Mouse (Mus musculus) lung, embryonic 15.5 days (tissue): Measurements from ENCODE around the gene 3110082J24Rik. TPM values are rescaled to one million over a fixed set of nuclear protein-coding genes. Genes with fewer than 3 reads are reported as not detected.

Experiments
- ATAC-seq: fragments of 200-750 bp; cut with Nextera tagmentation; 2 replicates; pipeline ENCODE4 v1.8.0; 2017; ENCODE audit warnings: moderate number of reproducible peaks, borderline replicate concordance; ENCODE audit not compliant: low FRiP score, low TSS enrichment; ENCODE audit errors: extremely low read depth
- H3K27ac ChIP-seq: fragments of 300-500 bp; sonication (generic); 2 replicates; pipeline ENCODE4 v1.5.1; 2015; ENCODE audit warnings: moderate library complexity, mild to moderate bottlenecking, inconsistent platforms
- H3K27me3 ChIP-seq: fragments of 300-500 bp; sonication (generic); 2 replicates; pipeline ENCODE4 v1.6.1; 2015; ENCODE audit warnings: inconsistent platforms
- H3K36me3 ChIP-seq: fragments of 300-500 bp; sonication (generic); 2 replicates; pipeline ENCODE4 v1.6.1; 2015; ENCODE audit warnings: inconsistent platforms
- H3K4me1 ChIP-seq: fragments of 300-500 bp; sonication (generic); 2 replicates; pipeline ENCODE4 v1.6.1; 2015; ENCODE audit warnings: inconsistent platforms
- H3K4me2 ChIP-seq: fragments of 300-500 bp; sonication (generic); 2 replicates; pipeline ENCODE4 v1.6.1; 2015; ENCODE audit warnings: inconsistent platforms, mild to moderate bottlenecking, moderate library complexity
- H3K4me3 ChIP-seq: fragments of 300-500 bp; sonication (generic); 2 replicates; pipeline ENCODE4 v1.5.1; 2015; ENCODE audit warnings: mild to moderate bottlenecking, inconsistent platforms
- H3K9ac ChIP-seq: fragments of 300-500 bp; sonication (generic); 2 replicates; pipeline ENCODE4 v1.6.1; 2015; ENCODE audit warnings: inconsistent platforms
- H3K9me3 ChIP-seq: fragments of 300-500 bp; sonication (generic); 2 replicates; pipeline ENCODE4 v1.6.1; 2016; ENCODE audit warnings: inconsistent platforms
- WGBS: fragments of 180-500 bp; shearing (Covaris S2); methylation state at CpG from one replicate; pipeline ENCODE4 v1.1.7; 2015; 5-methylcytosine and 5-hydroxymethylcytosine counted together
- polyA plus RNA-seq: library from polyadenylated mRNA; unstranded; fragments of >200 nt; fragmentation: Nextera tagmentation; extraction: Ambion mirVana; gene quantifications from 2 replicates; pipeline ENCODE4 v1.2.1, GENCODE M21; 2015

Gene 3110082J24Rik
- polyA plus RNA-seq, 1 experiment from 2014 or later: not detected

DNA sequence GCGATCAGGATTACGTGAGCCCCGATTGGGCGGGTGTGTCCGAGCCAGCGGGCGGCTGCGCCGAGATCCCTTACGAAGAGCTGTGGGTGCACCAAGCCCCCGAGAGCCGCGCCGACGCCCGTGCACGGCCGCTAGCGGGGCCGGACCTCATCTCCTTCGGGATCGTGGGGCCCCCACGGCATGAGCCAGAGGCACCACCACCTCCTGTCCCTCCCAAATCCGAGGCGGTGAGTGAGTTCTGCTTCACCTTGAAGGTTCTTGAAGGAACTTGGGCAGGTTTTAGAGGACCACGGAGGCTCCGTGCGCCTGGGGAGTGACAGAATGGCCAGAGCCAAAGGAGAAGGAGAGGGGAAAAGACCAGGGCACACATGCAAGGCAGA lies 8.9 kb upstream of the 3110082J24Rik start:
- Histone ChIP-seq H3K27me3 (peaks cover 64% of the 10 kb centered on the region), H3K4me1 (peaks cover 31% of the 10 kb centered on the region), H3K9ac (peak overlapping the region; percentile 47), H3K4me2 (peak overlapping the region; percentile 98), H3K27ac (no peak overlapping the region), H3K36me3 (peaks cover 15% of the 10 kb centered on the region), H3K9me3 (no peaks in the 10 kb centered on the region), H3K4me3 (peak overlapping the region; percentile 60)
- no peak for ATAC-seq
- WGBS: 2% methylated on average over 28 of the region's 28 CpGs

DNA sequence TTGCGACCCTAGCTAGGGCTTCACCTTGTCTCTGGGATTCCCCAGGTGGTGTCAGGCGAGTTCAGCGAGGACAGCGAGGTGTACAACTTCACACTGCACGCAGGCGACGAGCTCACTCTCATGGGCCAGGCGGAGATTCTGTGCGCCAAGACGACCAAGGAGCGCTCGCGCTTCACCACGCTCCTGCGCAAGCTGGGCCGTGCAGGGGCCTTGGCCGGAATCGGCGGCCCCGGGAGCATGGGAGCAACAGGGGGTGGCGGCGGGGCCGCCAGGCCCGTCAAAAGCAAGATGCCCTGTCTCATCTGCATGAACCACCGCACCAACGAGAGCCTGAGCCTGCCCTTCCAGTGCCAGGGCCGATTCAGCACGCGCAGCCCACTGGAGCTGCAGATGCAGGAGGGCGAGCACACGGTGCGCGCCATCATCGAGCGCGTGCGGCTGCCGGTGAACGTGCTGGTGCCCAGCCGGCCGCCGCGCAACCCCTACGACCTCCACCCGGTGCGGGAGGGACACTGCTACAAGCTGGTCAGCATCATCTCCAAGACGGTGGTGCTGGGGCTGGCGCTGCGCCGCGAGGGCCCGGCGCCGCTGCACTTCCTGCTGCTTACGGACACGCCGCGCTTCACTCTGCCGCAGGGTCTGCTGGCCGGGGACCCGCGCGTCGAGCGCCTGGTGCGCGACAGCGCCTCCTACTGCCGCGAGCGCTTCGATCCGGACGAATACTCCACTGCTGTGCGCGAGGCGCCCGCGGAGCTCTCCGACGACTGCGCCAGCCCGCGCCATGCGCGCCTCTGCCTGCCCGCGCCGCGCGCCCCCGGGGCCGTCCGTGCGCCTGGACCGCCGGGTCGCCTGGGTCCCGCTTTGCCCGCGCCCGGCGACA lies 8.2 kb upstream of the 3110082J24Rik start:
- H3K27me3 ChIP-seq: peaks cover 71% of the 10 kb centered on the region
- ATAC-seq: peak; percentile 84
- peak overlapping the region; percentile 60 for H3K4me3 ChIP-seq

DNA sequence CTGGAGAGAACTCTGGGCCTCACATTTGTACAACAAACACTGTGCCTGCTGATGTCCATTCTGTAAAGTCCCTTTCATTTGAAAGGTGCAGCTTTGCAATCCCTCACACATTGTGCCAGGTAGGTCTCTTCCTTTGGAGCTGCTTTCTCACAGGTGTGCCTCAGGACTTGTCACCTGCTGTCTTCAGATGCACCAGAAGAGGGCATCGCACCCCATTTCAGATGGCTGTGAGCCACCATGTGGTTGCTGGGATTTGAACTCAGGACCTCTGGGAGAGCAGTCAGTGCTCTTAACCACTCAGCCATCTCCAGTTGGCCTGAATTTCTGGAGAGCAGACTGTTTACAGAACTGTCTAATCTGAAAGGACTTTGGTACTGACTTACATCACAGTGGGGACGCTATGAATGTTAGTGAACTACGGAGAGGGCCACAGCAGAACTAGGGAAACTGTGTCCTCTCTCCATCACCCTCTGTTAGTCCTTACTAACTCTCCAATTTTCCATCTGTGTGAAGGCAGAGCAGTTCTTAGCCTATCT lies 6.7 kb upstream of the 3110082J24Rik start:
- Histone ChIP-seq H3K4me2 (no peak overlapping the region), H3K4me1 (peaks cover 31% of the 10 kb centered on the region), H3K4me3 (no peak overlapping the region), H3K9ac (no peak overlapping the region), H3K9me3 (no peaks in the 10 kb centered on the region), H3K27me3 (peaks cover 85% of the 10 kb centered on the region), H3K27ac (no peak overlapping the region), H3K36me3 (no peaks in the 10 kb centered on the region)
- ATAC-seq: no peak
- WGBS: 83% methylated on average over 3 of the region's 3 CpGs

More for the DNA sequence above, 8.2 kb upstream of the 3110082J24Rik start:
- Histone ChIP-seq H3K36me3 (peaks cover 9% of the 10 kb centered on the region; the same call in 1 of the 2 replicates), H3K4me2 (peak overlapping the region; percentile 98), H3K4me1 (peaks cover 31% of the 10 kb centered on the region), H3K9me3 (no peaks in the 10 kb centered on the region), H3K27ac (no peak overlapping the region), H3K9ac (peak overlapping the region; percentile 47)
- WGBS: under 1% methylated on average over 93 of the region's 103 CpGs

DNA sequence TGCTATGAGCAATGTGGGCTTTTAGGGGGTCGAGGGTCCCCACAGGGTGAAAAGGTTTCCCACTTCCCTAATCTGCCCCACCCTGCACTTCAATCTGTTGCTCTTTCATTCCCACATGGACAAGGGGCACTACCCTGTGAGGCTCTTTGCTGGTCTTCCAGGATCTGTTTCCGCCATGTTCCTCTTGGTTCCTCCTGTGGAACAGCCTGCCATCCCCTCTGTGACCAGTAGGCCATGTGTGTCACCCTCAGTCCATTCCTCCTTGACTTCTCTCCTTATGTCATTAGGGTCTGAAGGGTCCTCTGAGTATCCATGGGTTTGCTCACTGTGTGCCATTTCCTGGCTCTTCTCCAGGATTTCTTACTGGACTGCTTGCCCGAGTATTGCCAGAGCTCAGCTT lies 5.9 kb upstream of the 3110082J24Rik start:
- H3K4me1 ChIP-seq: peaks cover 31% of the 10 kb centered on the region

DNA sequence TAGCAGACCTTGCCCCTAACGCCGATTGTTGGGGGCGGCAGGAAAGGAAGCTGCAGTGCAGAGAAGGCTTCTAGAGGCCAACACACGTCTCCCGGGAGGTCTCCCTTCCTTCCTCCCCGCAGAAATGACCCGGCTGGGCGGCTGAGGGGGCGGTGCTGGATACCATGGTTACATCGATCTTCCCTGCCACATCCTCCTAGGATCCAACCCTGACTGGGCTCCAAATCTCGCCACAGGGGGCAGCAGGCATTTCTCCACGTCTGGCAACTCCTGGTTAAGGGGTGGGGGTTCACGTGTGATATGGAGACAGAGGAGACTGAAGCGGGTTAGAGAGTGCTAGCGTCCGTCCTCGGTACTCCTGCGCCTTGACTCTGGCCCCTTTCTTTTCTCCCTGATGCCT lies 5.2 kb upstream of the 3110082J24Rik start:
- Histone ChIP-seq H3K4me3 (peak overlapping the region; percentile 13), H3K4me1 (peaks cover 31% of the 10 kb centered on the region), H3K4me2 (peak overlapping the region; percentile 48), H3K9ac (no peak overlapping the region), H3K36me3 (no peaks in the 10 kb centered on the region), H3K27me3 (peaks cover 99% of the 10 kb centered on the region), H3K9me3 (no peaks in the 10 kb centered on the region), H3K27ac (no peak overlapping the region)
- peak; percentile 9; the same call in 1 of the 2 replicates for ATAC-seq
- 3% methylated on average over 18 of the region's 18 CpGs for WGBS

More for the DNA sequence above, 5.9 kb upstream of the 3110082J24Rik start:
- 68% methylated on average over 3 of the region's 3 CpGs for WGBS
- no peak overlapping the region for H3K4me3 ChIP-seq
- no peaks in the 10 kb centered on the region for H3K9me3 ChIP-seq
- no peak for ATAC-seq
- H3K4me2 ChIP-seq: peak overlapping the region; percentile 48; the same call in 1 of the 2 replicates
- H3K27ac ChIP-seq: no peak overlapping the region
- peaks cover 93% of the 10 kb centered on the region for H3K27me3 ChIP-seq
- no peak overlapping the region for H3K9ac ChIP-seq
- no peaks in the 10 kb centered on the region for H3K36me3 ChIP-seq

DNA sequence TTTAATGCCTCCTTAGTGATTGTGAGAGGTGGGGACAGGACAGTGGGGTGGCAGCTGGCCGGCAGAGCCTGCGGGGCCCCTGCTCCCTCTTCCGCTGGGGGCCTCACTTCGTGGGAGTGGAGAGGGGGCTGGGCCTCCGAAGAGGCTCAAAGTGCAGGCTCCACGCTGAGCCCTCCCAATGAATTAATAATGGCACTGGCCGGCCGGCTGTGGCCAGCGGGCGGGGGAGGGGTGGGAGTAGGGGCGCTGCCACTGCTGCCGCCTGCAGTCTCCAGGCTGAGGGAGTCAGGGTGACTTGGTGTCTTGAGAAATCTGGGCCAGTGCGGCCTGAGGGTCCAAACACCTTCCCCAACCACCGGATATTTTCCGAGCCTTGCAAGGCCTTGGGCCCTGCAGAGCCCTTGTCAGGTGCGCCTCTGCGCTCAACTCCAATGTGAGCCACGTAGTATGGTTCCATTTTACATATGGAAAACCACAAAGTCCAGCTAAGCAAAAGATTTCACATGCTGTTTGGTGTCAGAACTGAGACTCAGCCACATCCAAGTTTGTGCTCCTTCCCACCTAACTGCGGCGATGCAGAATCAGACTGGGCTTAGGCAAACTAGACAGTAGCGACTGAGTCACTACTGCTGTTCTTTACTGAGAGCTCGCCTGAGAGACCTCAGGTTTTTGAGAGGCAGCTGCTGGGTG lies 4.6 kb upstream of the 3110082J24Rik start:
- no peak for ATAC-seq

DNA sequence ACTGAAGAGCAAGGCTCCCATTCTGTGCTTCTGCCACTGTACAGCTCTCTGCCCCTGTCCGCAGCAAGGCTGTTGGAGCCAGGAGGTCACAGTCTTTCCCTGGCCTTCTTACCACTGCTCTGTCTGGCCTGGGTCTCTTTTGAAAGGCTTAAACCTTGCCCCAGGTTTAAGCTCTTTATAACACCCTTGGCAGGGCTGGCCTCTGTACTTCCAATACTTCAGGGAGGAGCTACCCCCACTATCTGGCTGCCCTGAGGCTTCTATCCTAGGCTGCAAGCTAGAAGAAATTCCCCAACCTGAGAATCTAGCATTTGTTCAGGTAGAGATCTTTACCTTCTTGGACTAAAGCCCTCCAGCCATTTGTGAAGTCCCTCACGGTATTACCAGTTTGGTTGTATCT lies 4.0 kb upstream of the 3110082J24Rik start:
- WGBS: 58% methylated on average over 2 of the region's 2 CpGs
- no peak overlapping the region for H3K27ac ChIP-seq
- H3K9me3 ChIP-seq: no peaks in the 10 kb centered on the region
- peaks cover 39% of the 10 kb centered on the region for H3K4me1 ChIP-seq
- H3K4me2 ChIP-seq: no peak overlapping the region
- no peak for ATAC-seq
- H3K36me3 ChIP-seq: no peaks in the 10 kb centered on the region
- peaks cover 99% of the 10 kb centered on the region for H3K27me3 ChIP-seq
- H3K4me3 ChIP-seq: no peak overlapping the region
- H3K9ac ChIP-seq: no peak overlapping the region

More for the DNA sequence above, 4.6 kb upstream of the 3110082J24Rik start:
- H3K4me1 ChIP-seq: peaks cover 35% of the 10 kb centered on the region
- no peaks in the 10 kb centered on the region for H3K9me3 ChIP-seq
- H3K27ac ChIP-seq: no peak overlapping the region
- H3K4me3 ChIP-seq: peak overlapping the region; percentile 13; the same call in 1 of the 2 replicates
- peaks cover 99% of the 10 kb centered on the region for H3K27me3 ChIP-seq
- no peak overlapping the region for H3K9ac ChIP-seq
- peak overlapping the region; percentile 48 for H3K4me2 ChIP-seq
- 13% methylated on average over 22 of the region's 22 CpGs for WGBS
- no peaks in the 10 kb centered on the region for H3K36me3 ChIP-seq

DNA sequence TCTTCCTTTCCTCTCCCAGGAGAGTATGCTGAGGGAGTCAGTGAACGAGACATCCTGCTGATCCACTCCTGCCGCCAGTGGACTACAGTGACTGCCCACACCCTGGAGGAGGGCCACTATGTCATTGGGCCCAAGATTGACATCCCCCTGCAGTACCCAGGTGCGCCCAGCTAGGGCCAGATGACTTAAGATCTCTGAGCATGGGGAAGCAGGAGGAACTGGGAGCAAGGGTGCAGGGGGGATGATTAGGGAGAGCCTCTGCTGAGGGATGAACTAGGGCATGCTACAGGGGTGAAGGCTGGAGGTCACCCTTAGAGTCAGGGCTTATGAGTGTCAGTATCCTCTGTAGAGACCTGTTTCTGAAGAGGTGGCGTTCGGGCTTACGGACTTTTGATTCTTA lies 2.3 kb upstream of the 3110082J24Rik start:
- WGBS: 71% methylated on average over 6 of the region's 6 CpGs
- Histone ChIP-seq H3K4me3 (no peak overlapping the region), H3K9me3 (no peaks in the 10 kb centered on the region), H3K4me1 (peaks cover 26% of the 10 kb centered on the region), H3K9ac (no peak overlapping the region), H3K27me3 (peaks cover 99% of the 10 kb centered on the region), H3K36me3 (no peaks in the 10 kb centered on the region), H3K27ac (no peak overlapping the region), H3K4me2 (no peak overlapping the region)
- ATAC-seq: no peak

DNA sequence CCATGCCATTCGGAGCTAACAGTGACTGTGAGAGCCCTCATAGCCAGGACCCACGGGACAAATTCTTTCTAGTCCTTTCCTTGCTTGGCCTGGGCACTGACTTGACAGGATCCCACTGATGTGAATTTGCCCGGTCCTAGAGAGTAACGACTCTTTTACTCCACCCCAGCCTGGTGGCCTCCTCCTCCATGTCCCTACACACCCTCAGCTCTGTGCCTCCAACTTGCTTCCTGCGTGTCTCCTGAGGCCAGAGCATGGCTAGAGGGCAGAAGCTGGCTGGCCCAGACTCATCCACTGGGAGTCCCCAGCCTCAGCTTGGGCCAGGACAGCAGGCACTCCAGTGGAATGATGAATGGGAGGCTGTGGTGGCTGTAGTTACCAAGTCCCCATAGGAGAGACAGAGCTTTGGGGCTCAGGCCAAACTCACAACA lies 1.7 kb upstream of the 3110082J24Rik start:
- no peaks in the 10 kb centered on the region for H3K9me3 ChIP-seq
- no peak overlapping the region for H3K4me2 ChIP-seq
- H3K27ac ChIP-seq: no peak overlapping the region
- H3K27me3 ChIP-seq: peaks cover 98% of the 10 kb centered on the region
- H3K4me3 ChIP-seq: no peak overlapping the region
- WGBS: 7% methylated on average over 5 of the region's 5 CpGs
- peaks cover 25% of the 10 kb centered on the region for H3K4me1 ChIP-seq
- no peak overlapping the region for H3K9ac ChIP-seq
- H3K36me3 ChIP-seq: no peaks in the 10 kb centered on the region
- ATAC-seq: no peak

DNA sequence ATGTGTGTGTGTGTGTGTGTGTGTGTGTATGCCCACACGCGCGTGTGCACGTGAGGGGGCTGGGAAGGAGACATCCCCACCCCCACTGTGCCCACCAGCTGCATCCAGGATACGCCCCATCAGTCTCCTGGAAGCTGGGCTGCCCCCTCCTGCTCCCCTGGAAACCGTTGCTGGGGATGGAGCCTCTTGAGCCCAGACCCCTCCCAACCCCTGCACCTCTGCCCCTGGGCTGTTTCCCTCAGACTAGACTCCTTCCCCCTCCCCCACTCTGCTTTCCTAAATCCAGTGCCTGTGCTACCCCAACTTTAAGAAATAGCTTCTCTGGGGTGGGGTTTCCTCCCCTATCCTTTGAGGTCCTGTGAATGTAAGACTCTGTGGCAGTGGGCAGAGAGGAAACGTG lies 1.3 kb upstream of the 3110082J24Rik start:
- H3K9ac ChIP-seq: no peak overlapping the region
- 13% methylated on average over 7 of the region's 7 CpGs for WGBS
- H3K27ac ChIP-seq: no peak overlapping the region
- no peak overlapping the region for H3K4me3 ChIP-seq
- no peak for ATAC-seq
- H3K4me1 ChIP-seq: peaks cover 25% of the 10 kb centered on the region
- no peak overlapping the region for H3K4me2 ChIP-seq
- H3K36me3 ChIP-seq: no peaks in the 10 kb centered on the region
- H3K27me3 ChIP-seq: peaks cover 98% of the 10 kb centered on the region
- H3K9me3 ChIP-seq: no peaks in the 10 kb centered on the region

DNA sequence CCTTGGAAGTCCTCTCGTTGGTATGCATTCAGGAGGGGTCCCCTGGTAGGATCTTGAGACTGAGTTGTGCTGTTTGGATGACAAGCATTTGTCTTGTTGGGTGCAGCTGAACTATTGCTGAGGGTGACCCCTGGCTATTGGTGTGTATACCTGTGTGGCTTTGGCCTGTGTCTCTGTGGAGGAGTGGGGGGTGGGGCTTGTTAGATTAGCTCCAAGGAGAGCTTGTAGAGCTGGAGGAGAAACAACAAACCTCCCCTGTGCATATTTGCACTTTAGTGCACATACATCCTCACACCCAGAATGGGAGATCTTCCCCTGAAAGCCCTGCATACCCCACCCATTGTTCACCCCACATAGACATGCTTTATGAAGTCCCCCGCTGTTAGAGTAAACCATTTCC lies 870 bp upstream of the 3110082J24Rik start:
- H3K4me1 ChIP-seq: peaks cover 25% of the 10 kb centered on the region
- no peaks in the 10 kb centered on the region for H3K9me3 ChIP-seq
- H3K27me3 ChIP-seq: peaks cover 93% of the 10 kb centered on the region
- no peak overlapping the region for H3K4me2 ChIP-seq
- H3K27ac ChIP-seq: no peak overlapping the region
- ATAC-seq: no peak
- H3K36me3 ChIP-seq: no peaks in the 10 kb centered on the region
- 12% methylated on average over 2 of the region's 2 CpGs for WGBS
- no peak overlapping the region for H3K9ac ChIP-seq
- no peak overlapping the region for H3K4me3 ChIP-seq
